Mouse (Mus musculus): ENCODE results near the gene Ccm2l.

GRCm38 (mm10) chr2:153087091-153087490, 21.3 kb downstream of the Ccm2l start:
- TF ChIP-seq CTCF (IDR thresholded peaks at IDR 0.05; ENCODE audit: low read depth) (no peak), EP300 (IDR thresholded peaks at IDR 0.05; ENCODE audit: low read depth) (no peak)

All from liver, postnatal 0 days (tissue).